Mouse (Mus musculus) bone marrow, adult 2 months (tissue): Measurements from ENCODE around the gene Fam71f1. TPM values are rescaled to one million over a fixed set of nuclear protein-coding genes. Genes with fewer than 3 reads are reported as not detected.

Experiments used
- H3K27ac ChIP-seq: fragments of 200-500 bp; 2 replicates; pipeline ENCODE4 v1.5.1; 2012; ENCODE audit warnings: low read depth, mild to moderate bottlenecking, control low read depth, inconsistent platforms, low read length; ENCODE audit not compliant: control insufficient read depth, poor library complexity, insufficient read depth
- H3K4me1 ChIP-seq: fragments of 200-500 bp; 2 replicates; pipeline ENCODE4 v1.6.1; 2011; ENCODE audit warnings: low read length; ENCODE audit not compliant: control insufficient read depth, insufficient read depth
- H3K4me3 ChIP-seq: fragments of 200-500 bp; replicated peaks from 2 replicates; pipeline ENCODE3; 2011; ENCODE audit warnings: mild to moderate bottlenecking, low read depth, low read length, control low read depth; ENCODE audit not compliant: control insufficient read depth
- CTCF ChIP-seq: fragments of 200-500 bp; IDR thresholded peaks from 2 replicates; pipeline ENCODE4 v1.5.1; 2011; ENCODE audit warnings: low read length, control low read depth; ENCODE audit not compliant: control insufficient read depth, insufficient read depth
- POLR2A ChIP-seq: fragments of 200-500 bp; IDR thresholded peaks from 2 replicates; pipeline ENCODE4 v1.6.1; 2011; ENCODE audit warnings: low read depth, mild to moderate bottlenecking, control low read depth, low read length, borderline replicate concordance; ENCODE audit not compliant: control insufficient read depth
- WGBS: fragments of 180-500 bp; shearing (Covaris S2); methylation state at CpG from one replicate; pipeline ENCODE4 v1.1.7; 2018; 5-methylcytosine and 5-hydroxymethylcytosine counted together
- polyA plus RNA-seq: library from polyadenylated mRNA; stranded (reverse); fragments of >200 nt; gene quantifications from 2 replicates; pipeline ENCODE4 v1.2.4, GENCODE M21; 2011; ENCODE audit warnings: low replicate concordance; ENCODE audit not compliant: missing spikeins, insufficient read depth, insufficient read length

Fam71f1 gene
- polyA plus RNA-seq, 1 experiment: not detected

DNA sequence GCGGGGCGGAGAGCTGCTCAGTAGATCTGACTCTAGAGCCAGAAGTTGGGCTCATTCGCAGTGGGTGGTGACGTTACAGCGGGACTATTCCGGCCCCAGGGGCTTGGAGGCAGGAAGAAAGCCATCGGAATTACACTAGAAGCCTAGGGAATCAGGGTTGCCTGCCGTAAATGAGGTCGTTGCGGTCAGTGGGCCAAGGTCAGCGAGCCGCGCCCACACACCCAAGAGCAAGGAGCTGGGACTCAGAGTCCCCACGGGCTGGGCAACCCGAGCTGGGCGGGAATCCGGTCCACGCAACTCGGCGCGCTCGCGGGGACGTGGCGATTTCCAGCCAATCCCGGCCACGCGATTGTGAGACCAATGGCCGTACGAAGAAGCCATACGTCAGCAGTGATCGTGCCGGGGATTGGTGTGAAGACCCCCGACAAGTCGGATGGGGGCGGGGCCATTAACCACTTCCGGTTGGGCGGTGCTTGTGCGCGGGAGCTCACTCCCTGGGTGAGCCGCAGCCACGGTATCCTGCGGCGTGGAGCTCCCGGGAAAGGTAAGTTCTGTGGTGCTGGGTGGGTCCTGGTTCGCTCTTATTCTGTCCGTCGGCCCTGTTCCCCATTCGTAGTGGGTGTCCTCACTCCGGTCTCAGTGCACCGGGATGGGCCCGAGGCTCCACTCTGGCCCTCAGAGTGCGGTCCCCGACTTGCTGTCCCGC is 28.9 kb downstream of the Fam71f1 start, which contains the start of gene Calu:
Calu (plus strand) TSS at position 405 of the 706 bp plus-strand sequence.
- under 1% methylated on average over 55 of the region's 55 CpGs for WGBS
- Histone ChIP-seq H3K27ac (peak within 1 kb of the TSS; percentile 70), H3K4me3 (peak within 1 kb of the TSS; percentile 96), H3K4me1 (no peaks in the 10 kb centered on the region; the same call in 1 of the 2 replicates)
- peak; percentile 74; the same call in 1 of the 2 replicates for TF ChIP-seq POLR2A
- TF ChIP-seq CTCF: no peak; the same call in 1 of the 2 replicates

DNA sequence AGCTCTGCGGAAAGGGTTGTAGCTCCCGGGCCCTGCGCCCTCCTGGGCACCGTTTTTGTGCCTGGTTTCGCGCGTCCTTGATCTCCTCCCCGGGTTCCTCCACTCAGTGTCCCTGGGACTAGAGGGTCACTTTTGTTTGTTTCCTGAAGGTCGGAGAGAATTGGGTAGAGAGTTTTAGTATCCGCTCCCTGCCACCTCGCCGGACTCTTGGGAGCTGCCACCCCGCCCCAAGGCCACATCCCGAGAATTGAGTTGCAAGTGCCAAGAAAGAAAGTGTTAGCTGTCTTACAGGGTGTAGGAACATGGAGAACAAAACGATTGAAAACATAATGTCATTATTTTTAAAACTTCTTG is 29.4 kb downstream of the Fam71f1 start:
- no peak for TF ChIP-seq POLR2A
- TF ChIP-seq CTCF: no peak
- peak overlapping the region; percentile 96 for H3K4me3 ChIP-seq
- no peaks in the 10 kb centered on the region; the same call in 1 of the 2 replicates for H3K4me1 ChIP-seq
- under 1% methylated on average over 15 of the region's 15 CpGs for WGBS
- peak overlapping the region; percentile 27; the same call in 1 of the 2 replicates for H3K27ac ChIP-seq

DNA sequence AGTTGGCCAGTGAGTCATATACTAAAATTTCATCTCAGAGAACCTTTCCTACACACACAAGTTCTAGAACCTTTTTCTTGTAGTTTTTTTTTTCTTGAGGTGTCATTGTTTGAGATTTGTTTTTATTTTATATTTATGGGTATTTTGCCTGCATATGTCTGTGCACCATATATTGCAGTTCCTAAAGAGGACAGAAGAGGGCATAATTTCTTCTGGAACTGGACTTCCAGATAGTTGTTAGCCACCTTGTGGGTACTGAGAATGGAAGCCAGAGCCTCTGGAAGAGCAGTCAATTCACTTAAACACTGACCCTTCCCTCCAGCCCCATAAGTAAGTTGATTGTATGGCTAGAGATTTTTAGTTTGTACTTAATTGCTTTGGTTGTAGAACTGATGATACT is 32.7 kb downstream of the Fam71f1 start:
- no peak overlapping the region for H3K27ac ChIP-seq
- H3K4me3 ChIP-seq: no peak overlapping the region
- TF ChIP-seq POLR2A (no peak), CTCF (no peak)
- H3K4me1 ChIP-seq: no peaks in the 10 kb centered on the region; the same call in 1 of the 2 replicates

DNA sequence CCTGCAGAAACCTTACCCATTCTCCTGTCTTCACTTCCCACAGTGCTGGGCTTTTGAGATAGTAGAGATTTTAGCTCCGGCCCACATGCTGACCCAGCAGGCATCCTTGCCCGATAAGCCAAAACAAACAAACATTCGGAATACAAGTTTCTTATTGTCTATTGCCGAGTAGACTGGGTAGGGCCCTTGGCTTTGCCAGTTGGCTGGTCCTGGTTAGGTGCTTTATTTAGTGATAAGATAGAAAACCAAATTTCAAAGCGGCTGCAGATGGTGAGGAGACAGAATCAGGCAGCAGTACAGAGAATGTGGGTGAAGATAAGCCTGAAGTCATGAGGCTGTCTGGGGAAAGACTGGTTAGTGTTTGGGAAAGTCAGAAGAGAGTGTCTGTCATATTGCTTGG is 33.9 kb downstream of the Fam71f1 start:
- 58% methylated on average over 5 of the region's 5 CpGs for WGBS
- Histone ChIP-seq H3K4me1 (no peaks in the 10 kb centered on the region; the same call in 1 of the 2 replicates), H3K27ac (no peak overlapping the region), H3K4me3 (no peak overlapping the region)
- no peak for TF ChIP-seq CTCF

- TF ChIP-seq POLR2A: no peak
- no peak for TF ChIP-seq CTCF
- Histone ChIP-seq H3K4me1 (no peaks in the 10 kb centered on the region), H3K27ac (no peak overlapping the region), H3K4me3 (no peak overlapping the region)
- WGBS: 90% methylated on average over 3 of the region's 3 CpGs
These were observed 40.4 kb downstream of the Fam71f1 start for GRCm38 (mm10) chr6:29359386-29359785.

- H3K4me1 ChIP-seq: no peaks in the 10 kb centered on the region
- no peak for TF ChIP-seq CTCF
- no peak for TF ChIP-seq POLR2A
- WGBS: 76% methylated on average over 6 of the region's 6 CpGs
- no peak overlapping the region for H3K27ac ChIP-seq
- no peak overlapping the region for H3K4me3 ChIP-seq
These were observed 41.3 kb downstream of the Fam71f1 start for GRCm38 (mm10) chr6:29360211-29360610.

GRCm38 (mm10) chr6:29362246-29363128 is 43.5 kb downstream of the Fam71f1 start:
- no peak overlapping the region for H3K4me3 ChIP-seq
- H3K27ac ChIP-seq: no peak overlapping the region
- H3K4me1 ChIP-seq: no peaks in the 10 kb centered on the region
- no peak for TF ChIP-seq POLR2A
- TF ChIP-seq CTCF: no peak
- 74% methylated on average over 7 of the region's 7 CpGs for WGBS

- TF ChIP-seq CTCF (no peak), POLR2A (no peak)
- Histone ChIP-seq H3K27ac (no peak overlapping the region), H3K4me3 (no peak overlapping the region), H3K4me1 (no peaks in the 10 kb centered on the region)
- WGBS: 79% methylated on average over 3 of the region's 3 CpGs
These were observed 44.2 kb downstream of the Fam71f1 start for GRCm38 (mm10) chr6:29363129-29363515.
